Mouse (Mus musculus): ENCODE results near the gene Tead2. TPM values are rescaled to one million over a fixed set of nuclear protein-coding genes. Genes with fewer than 3 reads are reported as not detected.
"Not testable (repeated sequence)": the region's sequence is repeated elsewhere in the genome, so short reads cannot be mapped to it uniquely, and the experiment has no call there.

Tead2 gene
- 17.8 and 19.2 TPM in 2 replicates for total RNA-seq (2021)
- long read RNA-seq, experiment 1, partial matches to known transcripts: 0 of 6 reads
- long read RNA-seq, experiment 1, other reads (novel, unspliced or antisense): 3 of 6 reads
- long read RNA-seq, experiment 2, partial matches to known transcripts: 0 of 10 reads
- long read RNA-seq, experiment 2, other reads (novel, unspliced or antisense): 4 of 10 reads

DNA sequence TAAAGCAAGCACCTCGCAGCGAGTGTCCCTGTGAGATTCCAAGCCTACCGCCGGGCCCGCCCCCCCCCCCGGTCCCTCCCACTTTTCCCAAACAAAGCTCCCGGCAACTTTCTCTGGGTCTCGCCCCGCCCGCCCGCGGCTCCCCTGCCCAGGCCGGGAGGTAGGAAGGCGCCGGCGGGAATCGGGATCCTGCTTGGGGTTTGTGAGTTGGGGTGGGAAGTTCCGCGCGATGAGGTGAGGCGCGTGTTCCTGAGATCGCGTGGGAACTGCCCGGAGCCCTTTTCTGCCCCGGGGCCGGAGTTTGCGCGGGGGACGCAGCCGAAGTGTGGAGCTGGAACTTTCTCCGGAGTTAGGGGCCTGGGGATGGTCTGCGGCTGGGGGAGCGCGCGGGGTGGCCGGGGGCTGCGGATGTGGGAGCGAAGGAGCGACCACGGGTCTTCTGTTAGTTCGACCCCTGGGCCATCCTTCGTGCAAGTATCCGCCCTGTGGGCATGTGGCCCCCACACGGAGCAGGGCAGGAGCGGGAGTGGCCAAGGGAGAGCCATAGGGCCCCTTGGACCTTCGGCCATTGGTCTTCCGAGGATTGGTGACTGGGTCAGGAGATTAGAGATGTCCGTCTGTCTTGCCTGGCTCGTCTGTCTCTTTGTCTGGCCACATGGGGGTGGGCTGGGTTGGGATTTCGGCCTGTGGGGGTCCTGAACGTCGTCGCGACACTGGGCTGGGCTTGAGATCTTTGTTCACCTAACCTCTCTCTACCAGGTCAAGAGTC lies at the start of gene Tead2:
TSS of gene Tead2 (plus strand) at position 81 of the 769 bp plus-strand sequence.
- peak; percentile 76 for DNase-seq

DNA sequence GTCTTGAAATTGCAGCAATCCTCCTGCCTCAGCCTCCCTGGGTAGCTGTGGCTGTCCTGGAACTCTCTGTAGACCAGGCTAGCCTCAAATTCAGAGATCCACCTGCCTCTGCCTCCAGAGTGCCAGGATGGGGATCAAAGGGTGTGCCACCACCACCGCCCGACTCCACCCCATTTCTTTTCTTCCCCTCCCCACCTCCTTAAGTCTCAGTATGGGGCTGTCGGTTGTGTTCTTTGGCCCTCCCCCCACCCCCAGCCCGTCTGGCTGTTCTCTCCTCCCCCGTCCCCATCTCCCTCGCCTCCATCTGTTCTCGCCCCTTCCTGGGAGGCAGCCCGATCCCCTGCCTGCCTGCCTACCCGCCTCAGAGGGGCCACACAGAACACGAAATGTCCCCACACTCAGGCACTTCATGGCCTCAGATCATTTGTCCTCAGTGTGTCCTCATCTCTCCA lies 48.6 kb upstream of the Tead2 start:
- DNase-seq: no peak

DNA sequence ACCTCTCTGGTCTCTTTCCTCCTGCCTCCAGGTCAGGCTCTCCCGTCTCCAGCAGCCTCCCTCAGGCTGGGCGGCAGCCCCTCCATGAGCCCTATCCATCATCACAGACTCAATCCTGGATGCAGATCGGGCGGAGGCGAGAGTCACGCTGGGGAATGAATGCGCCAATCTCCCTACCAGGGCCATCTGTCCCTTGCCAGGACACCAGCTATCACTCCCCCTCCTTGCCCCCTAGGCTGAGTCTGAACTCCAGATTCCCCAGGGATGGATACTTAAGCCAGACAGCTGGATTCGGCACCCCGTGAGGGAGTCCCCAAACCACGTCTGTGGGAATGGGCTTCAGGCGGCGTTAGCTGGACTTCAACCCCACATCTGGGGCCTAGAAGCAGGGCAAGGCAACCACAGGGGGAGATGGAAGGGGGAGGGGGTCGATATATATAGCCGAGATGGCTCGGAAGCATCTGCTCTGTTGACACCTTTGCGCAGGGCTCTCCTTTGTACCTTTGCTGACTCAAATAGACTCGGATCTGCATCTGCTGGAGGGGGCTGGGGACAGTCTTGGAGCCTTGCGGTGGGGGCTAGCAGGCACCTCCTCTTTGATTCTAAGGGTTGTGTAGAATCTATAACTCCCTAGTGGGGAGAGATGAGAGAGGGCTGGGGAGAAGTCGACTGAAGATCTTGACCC lies 47.6 kb upstream of the Tead2 start:
- no peak for DNase-seq

DNA sequence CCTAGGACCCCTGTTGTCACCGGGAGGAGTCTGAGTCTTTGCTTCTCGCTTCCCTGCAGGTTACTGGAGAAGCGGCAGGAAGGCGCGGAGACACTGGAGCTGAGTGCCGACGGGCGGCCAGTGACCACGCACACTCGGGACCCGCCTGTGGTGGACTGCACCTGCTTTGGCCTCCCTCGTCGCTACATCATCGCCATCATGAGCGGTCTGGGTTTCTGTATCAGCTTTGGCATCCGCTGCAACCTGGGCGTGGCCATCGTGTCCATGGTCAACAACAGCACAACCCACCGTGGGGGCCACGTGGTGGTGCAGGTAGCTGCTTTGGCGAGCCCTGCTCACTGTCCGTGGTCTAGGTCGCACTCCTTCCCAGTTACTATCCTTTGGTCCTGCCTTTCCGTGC lies 46.9 kb upstream of the Tead2 start:
- DNase-seq: no peak

DNA sequence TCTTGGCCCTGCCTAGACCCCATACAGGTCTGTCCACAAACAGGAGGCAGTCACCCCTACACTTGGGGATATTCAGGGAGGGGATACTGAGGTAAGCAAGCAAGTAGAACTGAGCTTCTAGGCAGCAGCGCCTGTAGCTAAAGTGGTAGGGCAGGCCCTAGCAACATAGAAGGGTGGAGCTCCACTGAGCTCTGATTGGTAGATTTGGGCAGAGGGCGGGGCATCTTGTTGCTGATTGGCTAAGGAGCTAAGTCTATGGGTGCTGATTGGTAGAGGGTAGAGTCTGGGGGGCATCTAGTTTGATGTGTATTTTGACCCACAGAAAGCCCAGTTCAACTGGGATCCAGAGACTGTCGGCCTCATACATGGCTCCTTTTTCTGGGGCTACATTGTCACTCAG lies 46.1 kb upstream of the Tead2 start:
- no peak for DNase-seq

DNA sequence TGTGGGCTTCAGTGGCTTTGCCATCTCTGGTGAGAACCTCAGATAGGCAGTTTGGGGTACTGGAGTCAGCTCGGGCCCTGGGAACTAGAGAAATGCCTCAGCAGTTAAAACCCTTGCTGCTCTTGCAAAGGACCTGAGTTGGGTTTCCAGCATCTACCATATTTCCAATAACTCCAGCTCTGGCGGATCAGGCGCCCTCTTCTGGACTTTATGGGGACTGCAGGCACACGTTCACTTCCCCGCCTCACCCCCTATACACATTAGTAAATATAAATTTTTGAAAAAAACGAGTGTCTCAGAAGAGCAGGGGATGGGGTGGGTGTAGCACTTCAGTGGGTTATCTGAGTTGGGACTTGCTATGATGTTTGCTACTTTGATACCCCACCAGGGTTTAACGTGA lies 42.6 kb upstream of the Tead2 start:
- DNase-seq: peak; percentile 38

DNA sequence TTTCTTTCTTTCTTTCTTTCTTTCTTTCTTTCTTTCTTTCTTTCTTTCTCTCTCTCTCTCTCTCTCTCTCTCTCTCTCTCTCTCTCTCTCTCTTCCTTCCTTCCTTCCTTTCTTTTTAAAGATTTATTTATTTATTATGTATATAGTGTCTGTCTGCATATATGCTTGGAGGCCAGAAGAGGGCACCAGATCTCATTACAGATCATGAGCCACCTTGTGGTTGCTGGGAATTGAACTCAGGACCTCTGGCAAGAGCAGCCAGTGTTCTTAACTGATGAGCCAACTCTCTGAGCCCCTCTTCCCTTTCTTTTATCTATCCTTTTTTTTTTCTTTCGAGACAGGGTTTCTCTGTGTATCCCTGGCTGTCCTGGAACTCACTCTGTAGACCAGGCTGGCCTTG lies 41.8 kb upstream of the Tead2 start:
- DNase-seq: not testable (repeated sequence)

DNA sequence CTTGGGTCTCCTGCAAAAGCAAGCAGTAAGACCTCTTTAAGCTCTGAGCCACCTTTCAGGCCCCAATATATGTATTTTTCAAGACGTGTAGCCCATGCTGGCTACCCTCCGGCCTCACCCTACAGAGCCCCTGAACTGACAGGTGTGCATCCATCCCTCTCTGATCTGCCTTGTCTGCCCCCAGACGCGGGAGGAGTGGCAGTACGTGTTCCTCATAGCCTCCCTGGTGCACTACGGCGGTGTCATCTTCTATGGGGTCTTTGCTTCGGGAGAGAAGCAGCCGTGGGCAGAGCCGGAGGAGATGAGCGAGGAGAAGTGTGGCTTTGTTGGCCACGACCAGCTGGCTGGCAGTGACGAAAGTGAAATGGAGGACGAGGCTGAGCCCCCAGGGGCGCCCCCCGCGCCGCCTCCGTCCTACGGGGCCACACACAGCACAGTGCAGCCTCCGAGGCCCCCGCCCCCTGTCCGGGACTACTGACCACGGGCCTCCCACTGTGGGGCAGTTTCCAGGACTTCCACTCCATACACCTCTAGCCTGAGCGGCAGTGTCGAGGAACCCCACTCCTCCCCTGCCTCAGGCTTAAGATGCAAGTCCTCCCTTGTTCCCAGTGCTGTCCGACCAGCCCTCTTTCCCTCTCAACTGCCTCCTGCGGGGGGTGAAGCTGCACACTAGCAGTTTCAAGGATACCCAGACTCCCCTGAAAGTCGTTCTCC lies 40.8 kb upstream of the Tead2 start:
- DNase-seq: no peak

DNA sequence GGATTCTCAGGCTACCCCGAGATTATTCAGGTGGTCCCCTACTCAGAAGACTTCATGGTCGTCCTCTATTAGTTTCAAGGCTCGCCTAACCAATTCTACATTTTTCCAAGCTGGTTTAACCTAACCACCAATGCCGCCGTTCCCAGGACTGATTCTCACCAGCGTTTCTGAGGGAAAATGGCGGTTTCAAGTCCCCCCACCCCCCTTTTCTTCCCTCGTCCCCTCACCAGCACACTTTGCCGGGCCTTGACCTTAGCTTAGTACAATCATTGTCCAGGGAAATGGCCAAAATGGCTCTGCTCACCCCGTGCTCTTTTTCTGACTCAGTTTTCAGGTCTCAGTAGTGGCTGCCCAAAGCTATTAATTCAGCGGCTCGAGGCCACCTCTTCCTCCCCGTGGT lies 40.2 kb upstream of the Tead2 start:
- DNase-seq: no peak

DNA sequence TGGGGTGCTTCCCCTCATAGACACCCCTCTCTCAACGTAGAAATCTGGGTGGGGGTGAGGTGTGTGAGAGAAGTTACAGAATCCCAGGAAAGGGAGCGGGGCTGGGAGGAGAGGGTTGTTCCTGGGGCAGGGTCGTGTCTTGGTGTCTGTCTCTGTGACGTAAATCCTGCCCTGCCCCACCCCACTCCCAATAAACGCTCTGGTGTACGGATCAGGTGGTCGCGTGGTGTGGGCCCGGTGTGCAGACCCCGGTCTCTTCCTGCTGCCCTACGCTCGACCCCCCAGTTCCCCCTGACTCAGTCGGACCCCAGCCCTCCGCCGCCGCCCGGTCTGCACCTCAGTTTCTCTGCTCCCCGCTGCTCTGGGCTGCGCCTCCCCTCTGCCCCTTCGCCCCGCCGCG lies 39.6 kb upstream of the Tead2 start:
- DNase-seq: no peak

DNA sequence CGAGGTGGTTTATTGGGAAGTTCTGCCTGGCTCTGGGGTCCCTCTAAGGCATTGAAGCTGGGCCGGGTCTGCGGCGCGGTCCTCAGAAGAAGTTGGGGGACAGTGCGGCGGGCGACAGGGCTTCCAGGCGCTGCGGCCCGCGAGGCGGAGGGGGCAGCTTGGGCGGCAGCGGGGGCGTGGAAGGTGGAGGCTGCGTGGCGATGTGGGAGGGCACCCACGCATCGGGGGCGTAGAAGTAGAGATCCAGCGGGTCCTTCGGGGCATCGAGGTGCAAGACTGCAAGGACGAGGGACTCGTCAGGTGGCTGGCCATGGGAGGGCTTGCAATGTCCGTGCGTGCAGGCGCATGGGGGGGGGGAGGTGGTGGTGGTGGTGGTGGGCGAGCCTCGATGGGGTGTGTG lies 39.2 kb upstream of the Tead2 start:
- no peak for DNase-seq

DNA sequence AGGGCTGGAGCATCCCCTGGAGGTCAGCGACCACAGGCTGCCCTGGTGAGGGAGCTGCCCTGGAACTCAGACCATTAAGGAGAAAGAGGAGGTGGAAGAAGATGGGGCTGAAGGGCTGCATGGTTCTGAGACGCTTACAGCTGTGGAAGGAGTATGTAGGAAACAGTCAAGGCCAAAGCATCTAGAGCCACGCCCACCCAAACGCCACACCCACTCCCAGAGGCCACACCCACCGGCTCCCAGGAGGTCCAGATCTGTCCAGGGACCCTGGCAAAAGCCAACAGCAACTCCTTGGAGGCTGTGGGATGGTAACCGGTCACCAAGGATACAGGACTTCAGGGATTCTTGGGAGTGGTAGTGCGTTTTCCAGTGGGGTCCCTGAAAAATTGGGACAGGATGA lies 37.0 kb upstream of the Tead2 start:
- DNase-seq: no peak

DNA sequence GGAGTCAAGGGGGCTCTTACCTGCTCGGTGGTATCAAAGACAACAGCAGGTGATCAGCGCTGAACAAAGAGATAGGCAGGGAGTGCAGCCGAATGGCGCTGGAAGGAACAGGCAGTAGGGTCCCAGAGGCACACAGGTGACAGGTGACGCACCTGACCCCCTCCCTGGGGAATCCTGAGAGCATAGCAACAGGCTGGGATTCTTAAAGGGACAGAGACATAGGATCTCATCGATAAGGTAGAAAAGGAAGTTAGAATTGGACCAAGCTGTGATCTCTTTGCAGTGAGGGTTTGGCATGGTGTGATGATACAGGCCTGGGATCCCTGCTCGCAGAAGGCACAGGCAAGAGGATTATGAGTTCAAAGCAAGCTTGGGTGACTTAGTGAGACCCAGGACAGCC lies 36.1 kb upstream of the Tead2 start, which contains the start of gene Gfy:
TSS of gene Gfy (minus strand) at position 101 of the 400 bp plus-strand sequence.
- DNase-seq: no peak

DNA sequence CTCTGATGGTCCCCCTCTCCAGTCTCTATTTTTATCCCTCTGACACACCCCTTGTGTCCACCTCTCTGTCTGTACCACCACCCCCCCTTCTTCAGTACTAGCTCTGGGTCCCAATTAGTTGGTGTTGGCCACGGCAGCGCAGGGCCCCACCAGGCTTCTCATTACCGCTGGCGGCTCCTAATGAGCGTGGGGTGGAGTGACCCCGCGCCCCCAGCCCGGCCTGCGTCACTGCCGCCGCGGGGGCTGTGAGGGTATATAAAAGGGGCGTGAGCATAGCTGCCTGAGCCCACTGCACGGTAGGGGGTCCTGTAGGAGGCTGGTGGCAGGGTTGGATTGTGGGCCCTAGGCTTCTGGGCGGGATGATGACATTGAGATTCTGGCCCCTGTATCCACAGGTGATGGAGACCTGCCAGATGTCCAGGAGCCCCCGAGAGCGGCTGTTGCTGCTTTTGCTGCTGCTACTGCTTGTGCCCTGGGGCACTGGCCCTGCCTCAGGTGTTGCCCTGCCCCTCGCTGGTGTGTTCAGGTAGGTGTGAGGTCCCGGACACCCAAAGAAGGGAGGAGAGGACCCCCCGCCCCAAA lies 34.6 kb upstream of the Tead2 start, which contains the start of gene Pth2:
TSS of gene Pth2 (plus strand) at position 100 of the 582 bp plus-strand sequence.
- DNase-seq: no peak

DNA sequence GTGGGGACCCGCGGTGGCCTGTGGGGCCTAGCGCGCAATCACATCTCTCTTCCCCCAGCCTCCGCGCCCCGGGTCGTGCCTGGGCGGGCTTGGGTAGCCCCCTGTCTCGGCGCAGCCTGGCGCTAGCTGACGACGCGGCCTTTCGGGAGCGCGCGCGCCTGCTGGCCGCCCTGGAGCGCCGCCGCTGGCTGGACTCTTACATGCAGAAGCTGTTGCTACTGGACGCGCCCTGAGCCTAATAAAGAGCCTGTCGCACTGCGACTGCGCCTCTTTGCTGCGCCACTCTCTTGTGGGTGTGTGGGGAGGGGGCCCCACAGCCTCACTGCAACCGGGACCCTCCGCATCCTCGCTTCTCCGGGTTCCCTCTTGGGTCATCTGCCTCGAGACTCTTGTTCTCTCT lies 34.0 kb upstream of the Tead2 start:
- peak; percentile 60 for DNase-seq

DNA sequence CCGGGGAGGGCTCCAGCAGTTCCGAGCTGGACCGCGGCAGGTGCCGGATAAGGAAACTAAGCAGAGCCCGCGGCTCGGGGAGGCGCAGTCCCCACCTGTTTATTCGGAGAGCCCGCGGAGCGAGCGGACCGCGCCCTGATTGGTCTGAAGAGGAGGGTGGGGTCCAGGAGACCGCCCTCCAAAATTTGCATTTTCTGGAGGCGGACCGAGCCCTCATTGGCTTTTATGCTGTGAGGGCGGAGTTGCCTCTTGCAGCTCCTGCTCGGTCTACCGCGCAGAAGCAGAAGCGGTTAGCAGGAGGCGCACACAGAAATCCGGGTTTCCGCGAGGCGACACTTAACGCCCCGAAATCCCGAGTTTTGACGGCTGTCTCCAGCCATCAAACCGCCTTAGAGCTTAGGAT lies 33.4 kb upstream of the Tead2 start:
- DNase-seq: peak; percentile 95

DNA sequence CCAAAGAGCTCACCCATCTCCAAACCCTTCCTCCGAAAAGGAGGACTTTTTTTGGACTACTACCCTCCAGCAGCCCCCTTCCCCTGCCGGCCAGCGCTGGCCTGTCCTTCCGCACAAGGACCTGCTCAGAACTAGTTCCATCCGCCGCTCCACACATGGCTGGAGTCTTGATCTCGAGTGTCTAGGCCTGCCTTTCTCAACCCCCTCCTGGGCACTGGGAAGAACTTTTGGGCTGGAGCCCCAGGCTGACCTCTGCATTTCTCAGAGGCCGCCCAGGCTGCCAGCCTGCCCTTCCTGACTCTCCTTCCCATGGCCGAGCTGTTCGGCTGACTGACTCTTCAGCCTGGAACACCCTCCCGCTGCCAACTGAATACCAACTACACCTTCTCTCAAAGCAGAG lies 32.9 kb upstream of the Tead2 start:
- peak; percentile 28 for DNase-seq

DNA sequence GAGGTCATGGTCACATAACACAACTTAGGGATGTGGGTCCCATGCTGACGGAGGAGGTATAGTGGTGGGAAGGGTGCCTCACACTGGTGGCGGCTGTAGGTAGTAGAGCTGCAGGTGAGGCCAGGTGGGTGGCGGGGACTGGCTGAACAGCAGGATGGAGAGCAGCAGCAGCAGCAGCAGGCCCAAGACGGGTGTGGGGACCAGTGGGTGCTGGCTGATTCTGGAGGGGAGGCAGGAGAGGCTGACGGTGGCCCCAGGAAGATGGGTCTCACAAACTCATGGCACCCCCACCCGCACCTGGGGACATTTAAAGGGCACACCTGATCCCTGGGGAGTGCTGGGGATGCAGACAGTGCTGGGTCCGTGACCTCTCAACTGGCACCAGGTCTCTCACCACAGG lies 31.9 kb upstream of the Tead2 start:
- no peak for DNase-seq

DNA sequence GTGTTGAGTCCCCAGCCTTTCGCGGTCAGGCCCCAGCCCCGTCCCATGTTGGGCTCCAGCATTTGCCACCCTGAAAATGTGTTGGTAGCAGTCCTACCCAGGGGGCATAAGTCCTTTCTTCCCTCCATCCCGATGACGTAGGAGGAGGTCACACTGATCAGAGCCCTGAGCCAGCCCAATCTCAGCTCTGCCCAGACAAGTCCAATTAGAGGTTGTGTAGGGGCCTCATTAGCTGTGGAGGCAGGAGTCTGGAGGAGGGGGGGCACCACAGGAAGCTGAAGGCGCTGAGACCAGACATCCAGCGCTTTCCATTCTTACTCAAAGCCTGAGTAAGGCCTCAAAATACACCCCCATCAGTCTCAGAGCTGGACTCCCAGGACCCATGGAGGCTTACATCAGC lies 29.6 kb upstream of the Tead2 start:
- no peak for DNase-seq

DNA sequence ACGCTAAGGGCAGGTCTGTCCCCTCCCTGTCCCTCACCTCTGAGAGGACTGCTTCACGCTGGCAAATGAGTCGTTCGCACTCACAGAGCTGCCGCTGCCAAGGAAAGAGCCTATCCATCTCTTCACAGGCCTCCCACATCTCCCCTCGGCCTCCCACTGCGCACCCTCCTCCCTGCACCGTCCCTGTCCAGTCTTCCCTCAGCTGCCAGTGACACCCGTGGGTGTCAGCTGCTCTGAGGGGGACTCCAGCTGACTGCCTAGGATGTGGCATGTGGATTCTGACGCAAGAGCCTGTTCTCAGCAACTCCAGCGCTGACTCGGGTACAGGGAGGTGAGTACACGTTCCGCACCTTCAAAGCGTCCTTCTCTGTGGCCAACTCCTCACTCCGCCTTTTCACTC lies 26.0 kb upstream of the Tead2 start:
- no peak for DNase-seq

DNA sequence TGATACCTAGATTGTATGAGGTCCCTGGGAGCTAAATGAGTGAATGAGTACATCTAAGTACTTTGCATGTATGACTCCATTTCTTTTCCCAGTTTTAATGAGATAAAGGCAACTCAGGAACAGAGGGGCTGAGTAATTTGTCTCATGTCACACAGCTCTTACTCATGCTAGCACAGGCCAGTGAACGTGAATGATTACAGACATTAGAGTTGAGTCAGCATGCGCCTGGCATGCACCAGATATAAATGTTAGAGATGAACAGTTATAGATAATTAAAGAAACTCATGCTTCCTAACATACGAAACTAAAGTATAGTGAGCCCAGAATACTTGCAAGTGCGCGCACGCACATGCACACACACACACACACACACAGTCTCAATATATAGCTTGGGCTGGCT lies 25.4 kb upstream of the Tead2 start:
- no peak for DNase-seq

DNA sequence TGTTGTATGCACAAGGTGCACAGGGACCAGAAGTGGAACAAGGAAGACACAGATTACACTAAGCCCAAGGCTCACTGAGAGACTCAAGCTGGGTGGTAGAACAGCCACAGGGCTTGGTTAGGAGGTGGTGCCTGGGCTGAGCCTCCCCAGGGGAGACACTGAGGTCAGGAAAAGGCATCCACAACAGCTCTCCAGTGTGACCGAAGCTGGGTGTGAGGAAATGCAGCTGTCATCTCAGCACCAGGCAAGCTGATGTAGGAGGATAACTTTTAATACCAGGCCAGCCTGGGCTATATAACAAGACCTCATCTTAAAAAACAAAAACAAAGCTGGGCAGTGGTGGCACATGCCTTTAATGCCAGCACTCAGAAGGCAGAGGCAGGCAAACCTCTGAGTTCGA lies 24.4 kb upstream of the Tead2 start:
- no peak for DNase-seq

Measured in adrenal gland, postnatal 14 days (tissue).